Mouse (Mus musculus): ENCODE results near the gene Clcn2. TPM values are rescaled to one million over a fixed set of nuclear protein-coding genes. Genes with fewer than 3 reads are reported as not detected.
A peak's percentile ranks its signal among the peaks of the same experiment; 100 is the strongest.

The Clcn2 gene
- polyA plus RNA-seq, 1 experiment from 2014 or later = 19.2 TPM

DNA sequence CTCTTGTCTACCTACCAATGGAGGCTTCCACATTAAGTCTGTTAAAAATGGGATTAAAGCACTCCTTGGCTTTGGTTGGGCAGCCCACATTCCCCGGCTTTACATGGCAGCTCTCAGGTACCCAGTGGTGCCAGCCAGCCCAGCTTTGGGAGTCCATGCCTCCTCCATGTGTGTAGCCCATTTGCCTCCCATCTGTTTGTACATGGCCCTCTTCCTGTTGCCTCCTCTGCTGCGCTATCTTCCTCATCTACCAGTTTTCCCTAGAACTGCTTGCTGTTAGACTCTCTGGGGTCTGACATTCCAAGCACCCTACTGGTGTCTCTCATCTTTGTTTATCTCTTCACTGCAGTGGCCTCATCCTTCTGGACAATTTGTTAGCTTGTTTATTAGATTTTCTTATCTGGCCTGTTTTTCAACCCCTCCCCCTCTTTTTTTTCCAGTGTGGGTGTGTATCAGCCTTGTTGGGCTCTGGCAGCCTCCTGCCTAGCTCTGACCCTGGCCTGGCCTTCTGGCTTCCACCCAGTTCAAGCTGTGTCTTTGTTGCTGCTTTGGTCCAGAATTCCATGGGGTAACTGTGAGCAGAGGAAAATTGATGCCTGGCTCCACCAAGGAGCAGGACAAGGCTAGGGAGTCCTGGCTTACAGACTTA lies 11.0 kb downstream of the Clcn2 start:
- H3K4me3 ChIP-seq = no peak overlapping the region
- no peak overlapping the region for H3K27ac ChIP-seq (replicated peaks)
- H3K36me3 ChIP-seq = peaks cover 31% of the 10 kb centered on the region
- no peak overlapping the region for H3K4me2 ChIP-seq (replicated peaks)
- H3K27me3 ChIP-seq = no peaks in the 10 kb centered on the region
- H3K9me3 ChIP-seq = no peaks in the 10 kb centered on the region
- peaks cover 15% of the 10 kb centered on the region for H3K4me1 ChIP-seq
- ATAC-seq (replicated peaks) = no peak
- 87% methylated on average over 2 of the region's 2 CpGs for WGBS
- no peak overlapping the region for H3K9ac ChIP-seq (replicated peaks)

DNA sequence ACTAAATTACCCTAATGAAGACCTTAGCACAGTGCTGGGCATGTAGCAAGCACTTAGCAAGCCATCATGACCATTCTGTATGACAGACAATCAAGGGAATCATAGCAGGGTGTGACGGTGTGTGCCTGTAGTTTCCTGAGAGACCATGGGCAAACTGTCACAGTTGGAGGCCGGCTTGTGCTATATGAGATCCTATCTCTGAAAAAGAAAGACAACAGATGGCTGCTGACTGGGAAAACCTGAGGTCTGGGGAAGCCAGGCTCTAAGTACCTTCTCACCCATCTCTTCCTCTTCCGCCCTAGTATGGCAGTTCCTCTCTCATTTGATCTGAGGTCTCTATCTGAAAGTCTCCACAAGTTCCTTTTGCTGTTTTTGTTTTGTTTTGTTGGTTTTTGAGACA lies 11.8 kb downstream of the Clcn2 start:
- H3K27me3 ChIP-seq = no peaks in the 10 kb centered on the region
- H3K4me3 ChIP-seq = no peak overlapping the region
- peaks cover 26% of the 10 kb centered on the region for H3K36me3 ChIP-seq
- ATAC-seq (replicated peaks) = no peak
- H3K4me2 ChIP-seq (replicated peaks) = no peak overlapping the region
- H3K9me3 ChIP-seq = no peaks in the 10 kb centered on the region
- no peak overlapping the region for H3K27ac ChIP-seq (replicated peaks)
- H3K4me1 ChIP-seq = peaks cover 17% of the 10 kb centered on the region
- WGBS = 81% methylated on average over 3 of the region's 3 CpGs
- H3K9ac ChIP-seq (replicated peaks) = no peak overlapping the region

DNA sequence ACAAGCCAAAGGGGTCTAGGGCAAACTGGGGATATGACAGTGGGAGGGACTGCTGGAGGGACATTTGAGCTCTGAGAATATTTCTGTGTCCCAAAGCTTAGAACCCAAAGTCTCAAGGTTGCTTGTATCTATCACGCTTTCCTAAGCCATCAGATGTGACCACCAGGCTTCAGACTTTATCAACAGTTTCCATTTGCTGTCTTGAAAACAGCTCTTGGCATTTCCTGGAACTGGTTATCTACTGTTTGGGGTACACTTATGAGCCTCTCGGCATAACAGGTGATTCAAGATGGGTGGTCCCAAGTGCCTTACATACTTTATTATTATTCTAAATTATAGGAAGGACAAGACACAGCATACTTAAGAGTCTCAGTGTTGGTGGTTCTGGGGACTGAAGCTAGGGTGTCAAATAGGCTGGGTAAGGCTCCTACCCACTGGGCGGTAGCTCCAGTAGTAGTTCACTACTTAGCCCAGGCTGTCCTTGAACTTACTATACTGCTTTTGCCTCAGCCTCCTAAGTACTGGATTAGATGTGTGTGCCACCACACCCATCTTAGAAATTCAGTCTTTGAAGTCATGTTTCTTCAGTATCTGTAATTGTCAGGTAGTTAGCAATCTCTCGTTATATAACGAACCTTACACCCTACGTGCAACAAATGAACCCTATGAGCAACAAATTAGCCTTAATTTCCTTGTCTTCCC lies 13.7 kb downstream of the Clcn2 start:
- ATAC-seq (replicated peaks) = no peak
- Histone ChIP-seq H3K9me3 (no peaks in the 10 kb centered on the region), H3K36me3 (peaks cover 36% of the 10 kb centered on the region), H3K4me3 (no peak overlapping the region), H3K4me2 (replicated peaks) (no peak overlapping the region), H3K27ac (replicated peaks) (no peak overlapping the region), H3K27me3 (no peaks in the 10 kb centered on the region), H3K4me1 (peaks cover 17% of the 10 kb centered on the region), H3K9ac (replicated peaks) (no peak overlapping the region)
- WGBS = 84% methylated on average over 6 of the region's 6 CpGs

- Histone ChIP-seq H3K27me3 (no peaks in the 10 kb centered on the region), H3K27ac (replicated peaks) (no peak overlapping the region), H3K4me1 (peaks cover 17% of the 10 kb centered on the region), H3K4me2 (replicated peaks) (no peak overlapping the region), H3K36me3 (peaks cover 39% of the 10 kb centered on the region), H3K4me3 (no peak overlapping the region), H3K9ac (replicated peaks) (no peak overlapping the region), H3K9me3 (no peaks in the 10 kb centered on the region)
- 94% methylated on average over 10 of the region's 10 CpGs for WGBS
- no peak for ATAC-seq (replicated peaks)
Observed at GRCm38 (mm10) chr16:20703071-20703470, 14.5 kb downstream of the Clcn2 start.

DNA sequence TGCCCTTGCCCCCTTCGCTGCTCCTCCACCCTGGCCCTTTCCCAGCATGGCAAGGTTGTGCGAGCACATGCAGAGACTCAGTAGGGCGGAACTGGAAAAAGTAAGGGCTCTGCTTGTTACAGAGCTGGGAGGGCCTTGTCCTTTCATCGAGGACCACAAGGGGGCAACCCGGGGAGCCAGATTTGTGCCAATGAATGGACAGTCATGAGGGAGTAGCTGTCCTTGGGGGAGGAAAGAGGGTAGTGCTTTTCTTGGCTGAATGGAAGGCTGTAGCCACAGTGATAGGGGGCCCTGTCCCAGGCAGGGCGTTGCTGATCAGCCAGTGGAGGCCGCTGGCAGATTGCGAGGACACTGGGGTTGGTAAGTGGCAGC lies 15.0 kb downstream of the Clcn2 start:
- H3K4me3 ChIP-seq = no peak overlapping the region
- no peaks in the 10 kb centered on the region for H3K9me3 ChIP-seq
- H3K27me3 ChIP-seq = no peaks in the 10 kb centered on the region
- whole genome bisulfite sequencing = 5% methylated on average over 8 of the region's 8 CpGs
- H3K4me1 ChIP-seq = peaks cover 17% of the 10 kb centered on the region
- H3K27ac ChIP-seq (replicated peaks) = 0 out of 2 replicates have a peak overlapping the region, but pooled peaks have one; percentile 45
- peak; percentile 30 for ATAC-seq (replicated peaks)
- peaks cover 36% of the 10 kb centered on the region for H3K36me3 ChIP-seq
- peak overlapping the region; percentile 11; the same call in 1 of the 2 replicates for H3K9ac ChIP-seq (replicated peaks)
- H3K4me2 ChIP-seq (replicated peaks) = no peak overlapping the region

DNA sequence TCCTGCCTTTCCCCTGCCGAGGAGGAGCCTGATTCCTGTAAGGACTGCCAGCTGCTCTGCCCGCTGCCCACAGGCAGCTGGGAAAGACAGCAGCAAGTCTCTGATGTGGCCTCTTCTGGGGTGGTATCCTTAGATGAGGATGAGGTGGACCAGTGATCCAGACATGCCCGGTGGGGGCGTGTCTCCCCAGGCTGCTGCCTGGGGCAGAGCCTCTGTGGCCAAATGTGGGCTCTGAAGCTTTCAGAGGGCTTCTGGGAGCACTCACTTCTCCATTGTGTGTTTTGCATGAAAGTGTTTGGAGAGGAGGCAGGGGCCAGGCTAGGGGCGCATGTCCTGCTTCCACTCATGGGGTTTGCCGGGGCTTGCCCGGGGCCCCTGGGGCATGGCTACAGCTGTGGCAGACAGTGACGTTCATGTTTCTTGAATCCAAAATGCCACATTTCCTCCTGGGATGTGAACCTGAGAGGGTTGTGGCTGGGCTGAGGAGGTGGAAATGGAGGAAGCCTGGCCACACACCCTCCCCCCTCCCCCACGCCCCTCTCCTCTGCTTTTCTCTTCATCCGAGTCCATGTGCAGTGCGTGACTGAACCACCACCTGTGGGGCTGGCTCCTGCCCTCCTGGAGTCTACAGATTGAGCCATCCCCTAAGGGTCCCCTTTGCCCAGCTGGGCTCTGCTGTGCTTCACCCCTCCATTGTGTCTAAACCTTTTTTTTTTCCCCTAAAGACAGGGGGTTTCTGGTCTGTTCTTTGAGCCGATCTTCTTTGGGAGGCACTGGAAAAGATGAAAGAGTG lies 15.6 kb downstream of the Clcn2 start:
- H3K27ac ChIP-seq (replicated peaks) = peak overlapping the region; percentile 45; the same call in 1 of the 2 replicates

GRCm38 (mm10) chr16:20701316-20701715 lies 16.2 kb downstream of the Clcn2 start:
- Histone ChIP-seq H3K4me3 (no peak overlapping the region), H3K4me2 (replicated peaks) (no peak overlapping the region), H3K4me1 (peaks cover 19% of the 10 kb centered on the region), H3K36me3 (peaks cover 31% of the 10 kb centered on the region), H3K27me3 (no peaks in the 10 kb centered on the region), H3K9me3 (no peaks in the 10 kb centered on the region), H3K9ac (replicated peaks) (no peak overlapping the region), H3K27ac (replicated peaks) (peak overlapping the region; percentile 45; the same call in 1 of the 2 replicates)
- ATAC-seq (replicated peaks) = 0 out of 2 replicates have a peak, but pooled peaks have one; percentile 15
- 48% methylated on average over 7 of the region's 7 CpGs for WGBS

More for the DNA sequence above, 15.6 kb downstream of the Clcn2 start:
- no peaks in the 10 kb centered on the region for H3K9me3 ChIP-seq
- H3K27me3 ChIP-seq = no peaks in the 10 kb centered on the region
- 16% methylated on average over 12 of the region's 12 CpGs for WGBS
- H3K9ac ChIP-seq (replicated peaks) = peak overlapping the region; percentile 11; the same call in 1 of the 2 replicates
- no peak overlapping the region for H3K4me3 ChIP-seq
- no peak overlapping the region for H3K4me2 ChIP-seq (replicated peaks)
- peaks cover 33% of the 10 kb centered on the region for H3K36me3 ChIP-seq
- peaks cover 17% of the 10 kb centered on the region for H3K4me1 ChIP-seq
- ATAC-seq (replicated peaks) = peak; percentile 26; the same call in 1 of the 2 replicates

DNA sequence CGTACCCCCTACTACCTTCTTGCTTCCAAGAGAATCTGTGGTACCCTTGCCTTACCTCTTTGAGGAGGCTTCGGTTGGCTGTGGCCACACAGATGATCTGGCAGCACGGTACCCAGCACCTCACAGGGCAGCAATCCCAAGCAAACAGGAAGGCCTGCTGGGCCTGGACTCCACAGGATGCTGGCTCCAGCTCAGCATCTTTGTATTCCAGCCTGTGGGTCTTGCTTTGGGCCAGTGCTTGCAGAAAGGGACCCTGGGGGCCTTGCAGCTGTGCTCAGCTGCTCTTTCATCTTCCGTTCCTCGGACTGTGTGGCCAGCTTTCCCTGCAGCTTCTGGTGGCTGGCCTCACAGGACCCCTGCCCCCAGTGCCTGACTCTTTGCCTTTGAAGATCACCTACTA lies 17.5 kb downstream of the Clcn2 start:
- no peak for ATAC-seq (replicated peaks)
- H3K9me3 ChIP-seq = no peaks in the 10 kb centered on the region
- no peak overlapping the region for H3K27ac ChIP-seq (replicated peaks)
- no peak overlapping the region for H3K9ac ChIP-seq (replicated peaks)
- no peaks in the 10 kb centered on the region for H3K27me3 ChIP-seq
- H3K4me2 ChIP-seq (replicated peaks) = no peak overlapping the region
- 43% methylated on average over 5 of the region's 5 CpGs for WGBS
- peaks cover 31% of the 10 kb centered on the region for H3K4me1 ChIP-seq
- H3K4me3 ChIP-seq = no peak overlapping the region
- H3K36me3 ChIP-seq = peaks cover 31% of the 10 kb centered on the region

DNA sequence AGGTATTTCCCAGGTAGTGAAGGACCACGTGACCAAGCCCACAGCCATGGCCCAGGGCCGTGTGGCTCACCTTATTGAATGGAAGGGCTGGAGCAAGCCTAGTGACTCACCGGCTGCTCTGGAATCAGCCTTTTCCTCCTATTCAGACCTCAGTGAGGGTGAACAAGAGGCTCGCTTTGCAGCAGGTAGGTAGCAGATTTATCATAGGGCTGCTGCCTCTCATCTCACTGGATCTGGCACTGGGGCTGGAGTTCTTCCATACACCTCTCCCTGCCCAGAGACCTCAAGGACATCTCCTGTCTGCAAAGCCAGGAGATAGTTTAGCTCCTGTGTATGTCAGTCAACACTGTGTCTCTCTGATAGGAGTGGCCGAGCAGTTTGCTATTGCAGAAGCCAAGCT lies 18.3 kb downstream of the Clcn2 start:
- no peak overlapping the region for H3K4me3 ChIP-seq
- no peak for ATAC-seq (replicated peaks)
- peaks cover 38% of the 10 kb centered on the region for H3K4me1 ChIP-seq
- H3K27ac ChIP-seq (replicated peaks) = no peak overlapping the region
- no peak overlapping the region for H3K4me2 ChIP-seq (replicated peaks)
- H3K27me3 ChIP-seq = no peaks in the 10 kb centered on the region
- no peak overlapping the region for H3K9ac ChIP-seq (replicated peaks)
- no peaks in the 10 kb centered on the region for H3K9me3 ChIP-seq
- H3K36me3 ChIP-seq = peaks cover 31% of the 10 kb centered on the region
- 78% methylated on average over 5 of the region's 5 CpGs for WGBS

GRCm38 (mm10) chr16:20695622-20696323 lies 21.8 kb downstream of the Clcn2 start:
- Histone ChIP-seq H3K4me1 (peaks cover 38% of the 10 kb centered on the region), H3K36me3 (peaks cover 23% of the 10 kb centered on the region), H3K27me3 (no peaks in the 10 kb centered on the region), H3K9me3 (no peaks in the 10 kb centered on the region), H3K4me2 (replicated peaks) (peak overlapping the region; percentile 84), H3K4me3 (peak overlapping the region; percentile 48), H3K27ac (replicated peaks) (peak overlapping the region; percentile 97), H3K9ac (replicated peaks) (peak overlapping the region; percentile 59)
- peak; percentile 84 for ATAC-seq (replicated peaks)
- 1% methylated on average over 46 of the region's 46 CpGs for WGBS

- ATAC-seq (replicated peaks) = no peak
- Histone ChIP-seq H3K27ac (replicated peaks) (peak overlapping the region; percentile 97), H3K36me3 (peaks cover 27% of the 10 kb centered on the region), H3K4me2 (replicated peaks) (peak overlapping the region; percentile 84), H3K4me1 (peaks cover 38% of the 10 kb centered on the region), H3K27me3 (no peaks in the 10 kb centered on the region), H3K9ac (replicated peaks) (peak overlapping the region; percentile 59; the same call in 1 of the 2 replicates), H3K4me3 (peak overlapping the region; percentile 48), H3K9me3 (no peaks in the 10 kb centered on the region)
- WGBS = 57% methylated on average over 8 of the region's 8 CpGs
Observed at GRCm38 (mm10) chr16:20694781-20695180, 22.8 kb downstream of the Clcn2 start.
